18 mouse cellular contexts compared by ENCODE assay signal in the genomic region with DNA sequence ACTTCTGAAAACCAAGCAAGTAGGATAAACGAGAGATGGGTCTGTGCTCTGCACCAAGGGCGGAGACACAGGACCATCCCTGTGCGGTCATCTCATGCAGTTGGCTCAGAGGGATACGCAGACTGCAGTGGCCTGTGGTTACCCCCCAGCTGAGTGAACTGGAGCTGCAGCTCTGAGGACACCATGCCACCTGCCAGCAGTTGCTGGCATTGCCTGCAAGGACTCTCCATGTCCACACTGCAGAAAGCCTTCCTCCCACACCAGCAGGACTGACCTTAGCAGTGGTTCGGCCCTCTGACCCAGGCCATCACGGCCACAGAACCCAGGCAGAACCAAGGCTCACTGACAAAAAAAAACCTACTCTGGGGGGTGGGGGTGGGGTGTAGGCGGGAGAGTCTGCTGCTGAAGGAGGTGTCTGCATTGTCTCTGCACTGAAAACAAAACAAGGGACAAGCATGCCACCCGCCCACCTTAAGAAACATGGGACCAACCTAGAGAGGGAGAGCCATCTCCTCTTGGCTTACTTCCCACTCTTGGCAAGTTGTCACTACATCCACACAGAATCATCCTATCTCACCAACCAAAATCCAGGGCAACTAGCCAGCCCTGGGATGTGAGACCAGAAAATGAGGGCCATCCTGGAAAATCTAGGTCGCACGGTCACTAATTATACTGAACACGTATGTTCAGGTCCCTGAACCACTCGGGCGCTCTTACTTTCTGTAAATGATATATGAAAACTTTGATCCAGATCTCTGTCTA.
A peak's percentile ranks its signal among the peaks of the same experiment; 100 is the strongest.
DNase-seq lines count a peak whose midpoint lies in the region; ATAC-seq lines count a peak whose summit lies in the region.
"Had no signal": no experiment of that assay in that cellular context is flagged by ENCODE, and none has a peak within 500 bp of the region (broad histone marks: within the 10 kb centered on the region; RNA-seq: fewer than 3 reads in every experiment).

No protein-coding gene starts in this region.

- no peaks in the 10 kb centered on the region for H3K9me3 ChIP-seq in midbrain, embryonic 13.5 days
- no peaks in the 10 kb centered on the region for H3K9me3 ChIP-seq in midbrain, embryonic 16.5 days (replicated peaks; ENCODE audit: control insufficient read depth, low read length, poor library complexity, severe bottlenecking)
- no peaks in the 10 kb centered on the region for H3K9me3 ChIP-seq in hindbrain, embryonic 15.5 days
- H3K9me3 ChIP-seq: intestine, embryonic 15.5 days; liver, embryonic 15.5 days; midbrain, embryonic 12.5 days had no signal

- peak overlapping the region; percentile 7; the same call in 1 of the 2 replicates for H3K27ac ChIP-seq in midbrain, embryonic 13.5 days
- H3K27ac ChIP-seq in midbrain, embryonic 16.5 days (ENCODE audit: low read length): no peak overlapping the region
- H3K27ac ChIP-seq in hindbrain, embryonic 15.5 days (replicated peaks): peak overlapping the region; percentile 28
- H3K27ac ChIP-seq: gastrocnemius, adult 2 months; intestine, embryonic 15.5 days; kidney, postnatal 0 days; liver, embryonic 15.5 days; midbrain, embryonic 12.5 days had no signal

- peak; percentile 78 for DNase-seq in cerebellum, adult 11 months
- DNase-seq in cerebellum, adult 8-10 months: peak; percentile 78
- no peak for DNase-seq in adrenal gland, adult (ENCODE audit: inconsistent age in 2 of 2, low spot score in 1 of 2)
- DNase-seq in natural killer cell, adult 2 months (ENCODE audit: low spot score in 2 of 2): no peak
- DNase-seq: gastrocnemius, adult 2 months; heart, adult 18-20 months; heart, postnatal 10 days; layer of hippocampus, adult 9-11 months; lung, postnatal 14 days had no signal

- 83% methylated on average over 13 of the region's 13 CpGs for WGBS in midbrain, embryonic 13.5 days
- 83% methylated on average over 13 of the region's 13 CpGs for WGBS in midbrain, embryonic 16.5 days
- WGBS in hindbrain, embryonic 15.5 days: 72% methylated on average over 13 of the region's 13 CpGs

- H3K27me3 ChIP-seq in midbrain, embryonic 13.5 days: no peaks in the 10 kb centered on the region
- H3K27me3 ChIP-seq in midbrain, embryonic 16.5 days (ENCODE audit: control insufficient read depth, insufficient read depth, low read depth, low read length): no peaks in the 10 kb centered on the region
- H3K27me3 ChIP-seq in hindbrain, embryonic 15.5 days: no peaks in the 10 kb centered on the region
- H3K27me3 ChIP-seq: intestine, embryonic 15.5 days; liver, embryonic 15.5 days; midbrain, embryonic 12.5 days had no signal

- H3K4me3 ChIP-seq in midbrain, embryonic 13.5 days (replicated peaks): no peak overlapping the region
- no peak overlapping the region for H3K4me3 ChIP-seq in midbrain, embryonic 16.5 days (ENCODE audit: low read depth, low read length)
- H3K4me3 ChIP-seq in hindbrain, embryonic 15.5 days: no peak overlapping the region
- H3K4me3 ChIP-seq: gastrocnemius, adult 2 months; intestine, embryonic 15.5 days; liver, embryonic 15.5 days; midbrain, embryonic 12.5 days had no signal

- H3K9ac ChIP-seq in midbrain, embryonic 13.5 days (replicated peaks): no peak overlapping the region
- H3K9ac ChIP-seq in midbrain, embryonic 16.5 days (ENCODE audit: low read depth, low read length): no peak overlapping the region
- no peak overlapping the region for H3K9ac ChIP-seq in hindbrain, embryonic 15.5 days
- H3K9ac ChIP-seq: intestine, embryonic 15.5 days; liver, embryonic 15.5 days; midbrain, embryonic 12.5 days had no signal

- peaks cover 55% of the 10 kb centered on the region for H3K4me1 ChIP-seq in midbrain, embryonic 13.5 days (replicated peaks)
- peaks cover 13% of the 10 kb centered on the region; the same call in 1 of the 2 replicates for H3K4me1 ChIP-seq in midbrain, embryonic 16.5 days (ENCODE audit: control insufficient read depth, insufficient read depth, low read length)
- H3K4me1 ChIP-seq in hindbrain, embryonic 15.5 days (replicated peaks): peaks cover 63% of the 10 kb centered on the region
- H3K4me1 ChIP-seq: intestine, embryonic 15.5 days; liver, embryonic 15.5 days had no signal

- no peak for ATAC-seq in cerebellum, adult (ENCODE audit: insufficient number of reproducible peaks, low FRiP score, low TSS enrichment)
- ATAC-seq in midbrain, embryonic 13.5 days: no peak
- ATAC-seq in midbrain, embryonic 16.5 days: no peak
- ATAC-seq in hindbrain, embryonic 15.5 days (ENCODE audit: low FRiP score, low read depth): no peak
- ATAC-seq: intestine, embryonic 15.5 days; Patski had no signal

- H3K4me2 ChIP-seq in midbrain, embryonic 13.5 days (replicated peaks): no peak overlapping the region
- no peak overlapping the region for H3K4me2 ChIP-seq in midbrain, embryonic 16.5 days (ENCODE audit: low read length)
- H3K4me2 ChIP-seq in hindbrain, embryonic 15.5 days: no peak overlapping the region
- H3K4me2 ChIP-seq: intestine, embryonic 15.5 days; liver, embryonic 15.5 days; midbrain, embryonic 12.5 days had no signal

- H3K36me3 ChIP-seq in midbrain, embryonic 13.5 days: 0 out of 2 replicates have a peak, but pooled peaks cover 3% of the 10 kb centered on the region
- H3K36me3 ChIP-seq in midbrain, embryonic 16.5 days (ENCODE audit: control insufficient read depth, insufficient read depth, low read length): no peaks in the 10 kb centered on the region
- H3K36me3 ChIP-seq in hindbrain, embryonic 15.5 days: no peaks in the 10 kb centered on the region
- H3K36me3 ChIP-seq: intestine, embryonic 15.5 days; liver, embryonic 15.5 days; midbrain, embryonic 12.5 days had no signal

Comparison
In these comparisons a context has a peak if more than half of its experiments do, and no peak if none do; other contexts are left out.
1. DNase-seq: peak in cerebellum, adult 11 months (single experiment) and cerebellum, adult 8-10 months (single experiment); none in adrenal gland, adult (0 of 2) and natural killer cell, adult 2 months (0 of 2).